Mouse (Mus musculus): ENCODE data around the gene Sp9. TPM values are rescaled to one million over a fixed set of nuclear protein-coding genes. Genes with fewer than 3 reads are reported as not detected.

The Sp9 gene
- polyA plus RNA-seq, 1 experiment from 2014 or later: 0.19 TPM

DNA sequence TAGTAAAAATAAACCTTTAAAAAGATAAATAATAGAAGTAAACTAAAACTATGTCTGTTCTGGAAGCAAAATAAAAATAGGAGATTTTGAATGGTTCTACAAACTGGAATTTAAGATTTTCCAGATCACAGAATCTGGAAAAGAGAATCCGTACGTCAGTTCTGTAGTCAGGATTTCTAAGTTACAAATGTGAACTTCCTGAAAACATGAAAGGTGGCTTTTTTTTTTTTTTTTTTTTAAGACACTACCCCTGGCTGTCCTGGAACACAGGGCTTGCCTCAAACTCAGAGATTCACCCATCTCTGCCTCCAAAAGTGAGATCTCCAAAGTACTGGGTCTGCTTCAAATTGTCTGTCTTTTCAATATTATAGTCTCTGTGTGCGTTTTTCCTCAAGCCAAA lies 42.6 kb downstream of the Sp9 start:
- Histone ChIP-seq H3K4me3 (ENCODE audit: low read length) (no peak overlapping the region), H3K4me1 (ENCODE audit: control insufficient read depth, insufficient read depth, low read length) (peaks cover 6% of the 10 kb centered on the region; the same call in 1 of the 2 replicates), H3K27me3 (ENCODE audit: control insufficient read depth, insufficient read depth, low read length) (no peaks in the 10 kb centered on the region), H3K4me2 (replicated peaks; ENCODE audit: low read depth, low read length) (no peak overlapping the region), H3K9me3 (ENCODE audit: control insufficient read depth, low read length) (no peaks in the 10 kb centered on the region), H3K9ac (ENCODE audit: low read depth, low read length) (no peak overlapping the region), H3K36me3 (ENCODE audit: control insufficient read depth, insufficient read depth, low read length) (peaks cover 8% of the 10 kb centered on the region; the same call in 1 of the 2 replicates), H3K27ac (ENCODE audit: low read depth, low read length) (no peak overlapping the region)
- ATAC-seq (ENCODE audit: low FRiP score, low TSS enrichment): no peak
- 96% methylated on average over 3 of the region's 3 CpGs for WGBS

DNA sequence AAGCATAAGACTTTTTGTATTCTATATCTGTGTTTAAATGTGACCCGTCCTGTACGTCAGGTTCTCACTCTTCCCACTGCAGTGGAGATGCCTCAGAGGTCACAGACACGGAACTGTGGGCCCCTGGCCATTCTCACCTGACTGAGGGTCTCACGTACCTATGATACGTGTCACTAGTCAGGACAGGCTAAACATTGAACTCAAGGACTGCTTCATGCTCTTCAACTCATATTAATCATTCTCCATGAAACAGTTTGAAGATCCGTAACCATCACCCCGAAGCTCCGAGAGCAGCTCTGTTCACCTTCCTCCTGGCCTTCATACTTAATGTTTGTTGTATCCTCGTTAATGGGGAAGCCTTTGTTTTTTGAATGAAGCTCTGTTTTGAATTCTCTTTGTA lies 45.7 kb downstream of the Sp9 start:
- 91% methylated on average over 9 of the region's 9 CpGs for WGBS
- Histone ChIP-seq H3K4me2 (replicated peaks; ENCODE audit: low read depth, low read length) (no peak overlapping the region), H3K9me3 (ENCODE audit: control insufficient read depth, low read length) (no peaks in the 10 kb centered on the region), H3K27ac (ENCODE audit: low read depth, low read length) (no peak overlapping the region), H3K9ac (ENCODE audit: low read depth, low read length) (no peak overlapping the region), H3K36me3 (ENCODE audit: control insufficient read depth, insufficient read depth, low read length) (no peaks in the 10 kb centered on the region), H3K27me3 (ENCODE audit: control insufficient read depth, insufficient read depth, low read length) (no peaks in the 10 kb centered on the region), H3K4me3 (ENCODE audit: low read length) (no peak overlapping the region), H3K4me1 (ENCODE audit: control insufficient read depth, insufficient read depth, low read length) (0 out of 2 replicates have a peak, but pooled peaks cover 4% of the 10 kb centered on the region)
- ATAC-seq (ENCODE audit: low FRiP score, low TSS enrichment): no peak

DNA sequence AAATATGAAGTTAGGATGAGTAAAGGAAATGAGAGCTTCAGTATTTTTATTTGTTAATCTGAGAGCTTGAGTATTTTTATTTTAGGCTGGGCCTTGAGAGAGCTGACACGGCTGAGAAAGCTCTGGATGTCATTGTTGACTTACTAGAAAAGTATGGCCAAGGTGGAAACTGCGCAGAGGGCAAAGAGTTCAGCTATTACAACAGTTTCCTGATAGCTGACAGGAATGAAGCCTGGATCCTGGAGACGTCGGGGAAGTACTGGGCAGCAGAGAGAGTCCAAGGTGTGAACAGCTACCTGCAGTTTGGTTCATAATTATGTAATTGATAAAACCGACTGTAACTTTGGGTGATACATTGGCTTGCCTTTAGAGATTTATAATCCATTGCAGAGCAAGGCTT lies 47.5 kb downstream of the Sp9 start:
- Histone ChIP-seq H3K9ac (ENCODE audit: low read depth, low read length) (no peak overlapping the region), H3K9me3 (ENCODE audit: control insufficient read depth, low read length) (no peaks in the 10 kb centered on the region), H3K27ac (ENCODE audit: low read depth, low read length) (no peak overlapping the region), H3K4me1 (ENCODE audit: control insufficient read depth, insufficient read depth, low read length) (no peaks in the 10 kb centered on the region), H3K4me3 (ENCODE audit: low read length) (no peak overlapping the region), H3K27me3 (ENCODE audit: control insufficient read depth, insufficient read depth, low read length) (no peaks in the 10 kb centered on the region), H3K4me2 (replicated peaks; ENCODE audit: low read depth, low read length) (no peak overlapping the region), H3K36me3 (ENCODE audit: control insufficient read depth, insufficient read depth, low read length) (no peaks in the 10 kb centered on the region)
- no peak for ATAC-seq (ENCODE audit: low FRiP score, low TSS enrichment)
- 82% methylated on average over 5 of the region's 5 CpGs for WGBS

DNA sequence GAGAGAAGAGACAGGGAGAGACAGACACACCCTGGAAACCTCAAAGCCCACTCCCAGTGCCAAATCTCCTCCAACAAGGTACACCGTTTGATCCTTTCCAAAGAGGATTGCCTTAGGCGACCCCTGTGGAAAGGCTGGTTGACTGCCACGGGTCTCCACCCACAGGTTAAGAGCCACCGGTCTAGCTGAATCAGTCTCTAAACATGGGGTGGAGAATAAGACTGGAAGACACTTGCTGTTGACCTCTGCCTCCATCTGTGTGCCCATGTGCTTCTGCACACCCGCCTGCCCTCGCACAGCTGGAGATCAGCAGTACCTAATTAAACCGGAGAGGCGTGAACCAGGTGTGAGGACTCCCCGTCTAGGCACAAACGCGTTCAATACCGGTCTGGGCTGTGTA lies 51.3 kb downstream of the Sp9 start:
- Histone ChIP-seq H3K4me1 (ENCODE audit: control insufficient read depth, insufficient read depth, low read length) (no peaks in the 10 kb centered on the region), H3K27me3 (ENCODE audit: control insufficient read depth, insufficient read depth, low read length) (no peaks in the 10 kb centered on the region), H3K9ac (ENCODE audit: low read depth, low read length) (no peak overlapping the region), H3K9me3 (ENCODE audit: control insufficient read depth, low read length) (no peaks in the 10 kb centered on the region), H3K36me3 (ENCODE audit: control insufficient read depth, insufficient read depth, low read length) (no peaks in the 10 kb centered on the region), H3K4me2 (replicated peaks; ENCODE audit: low read depth, low read length) (no peak overlapping the region), H3K4me3 (ENCODE audit: low read length) (no peak overlapping the region), H3K27ac (ENCODE audit: low read depth, low read length) (no peak overlapping the region)
- no peak for ATAC-seq (ENCODE audit: low FRiP score, low TSS enrichment)
- 79% methylated on average over 12 of the region's 12 CpGs for WGBS

DNA sequence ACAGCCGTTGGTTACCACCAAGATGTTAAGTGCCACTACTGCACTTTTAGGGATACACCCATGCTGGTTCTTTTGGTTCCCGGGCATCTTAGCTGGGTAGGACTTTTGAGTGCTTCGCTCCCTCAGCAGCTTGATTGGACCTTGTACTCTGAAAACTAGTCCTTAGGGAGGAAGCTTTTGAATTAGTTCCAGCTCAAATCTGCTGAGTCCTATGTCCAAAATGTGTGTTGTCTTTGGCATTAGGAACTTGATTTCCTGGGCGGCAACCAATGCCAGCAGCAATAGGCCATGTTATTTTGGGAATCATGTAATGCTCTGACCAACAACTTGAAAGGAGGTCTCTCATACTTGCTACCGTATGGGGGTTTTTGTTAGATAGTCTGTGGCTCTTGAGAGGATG lies 54.1 kb downstream of the Sp9 start:
- H3K27me3 ChIP-seq (ENCODE audit: control insufficient read depth, insufficient read depth, low read length): no peaks in the 10 kb centered on the region
- H3K4me1 ChIP-seq (ENCODE audit: control insufficient read depth, insufficient read depth, low read length): no peaks in the 10 kb centered on the region
- H3K4me3 ChIP-seq (ENCODE audit: low read length): no peak overlapping the region
- WGBS: 89% methylated on average over 5 of the region's 5 CpGs
- H3K9me3 ChIP-seq (ENCODE audit: control insufficient read depth, low read length): no peaks in the 10 kb centered on the region
- H3K4me2 ChIP-seq (replicated peaks; ENCODE audit: low read depth, low read length): no peak overlapping the region
- no peak overlapping the region for H3K27ac ChIP-seq (ENCODE audit: low read depth, low read length)
- H3K9ac ChIP-seq (ENCODE audit: low read depth, low read length): no peak overlapping the region
- no peaks in the 10 kb centered on the region for H3K36me3 ChIP-seq (ENCODE audit: control insufficient read depth, insufficient read depth, low read length)
- ATAC-seq (ENCODE audit: low FRiP score, low TSS enrichment): no peak

Other genes starting within 250 kb of the Sp9 start
- gene Ola1, start 53.0 kb upstream of the Sp9 start, polyA plus RNA-seq (2014; fragmentation: Nextera tagmentation; extraction: Ambion mirVana): 96.6 and 96.7 TPM in 2 replicates
- 9.8 and 14.5 TPM in 2 replicates for gene Scrn3, start 40.7 kb downstream of the Sp9 start, polyA plus RNA-seq (2014; fragmentation: Nextera tagmentation; extraction: Ambion mirVana)
- gene Cir1, start 40.8 kb downstream of the Sp9 start, polyA plus RNA-seq (2014; fragmentation: Nextera tagmentation; extraction: Ambion mirVana): 24.1 and 31.8 TPM in 2 replicates
- 4.9 and 6.9 TPM in 2 replicates for gene Gpr155, start 114.6 kb downstream of the Sp9 start, polyA plus RNA-seq (2014; fragmentation: Nextera tagmentation; extraction: Ambion mirVana)